Mouse (Mus musculus) midbrain, embryonic 10.5 days (tissue): ENCODE data around the gene Gm4871. TPM values are rescaled to one million over a fixed set of nuclear protein-coding genes. Genes with fewer than 3 reads are reported as not detected.
"Not testable (repeated sequence)": the region's sequence is repeated elsewhere in the genome, so short reads cannot be mapped to it uniquely, and the experiment has no call there.

Experiments
- DNase-seq: peaks from one replicate; pipeline ENCODE4 v3.0.0-alpha.2; 2017; ENCODE audit warnings: low spot score
- H3K27ac ChIP-seq: fragments of 300-500 bp; sonication (generic); replicated peaks from 2 replicates; pipeline ENCODE4 v1.5.1; 2016; ENCODE audit warnings: mild to moderate bottlenecking
- H3K27me3 ChIP-seq: fragments of 300-500 bp; sonication (generic); 2 replicates; pipeline ENCODE4 v1.6.1; 2016; ENCODE audit warnings: low read depth, mild to moderate bottlenecking; ENCODE audit not compliant: poor library complexity, severe bottlenecking
- H3K36me3 ChIP-seq: fragments of 300-500 bp; sonication (generic); 2 replicates; pipeline ENCODE4 v1.6.1; 2016; ENCODE audit warnings: mild to moderate bottlenecking, moderate library complexity
- H3K4me1 ChIP-seq: fragments of 300-500 bp; sonication (generic); 2 replicates; pipeline ENCODE4 v1.6.1; 2016
- H3K4me3 ChIP-seq: fragments of 300-500 bp; sonication (generic); 2 replicates; pipeline ENCODE4 v1.5.1; 2016; ENCODE audit warnings: mild to moderate bottlenecking, moderate library complexity
- H3K9me3 ChIP-seq: fragments of 300-500 bp; sonication (generic); replicated peaks from 2 replicates; pipeline ENCODE4 v1.6.1; 2016; ENCODE audit warnings: mild to moderate bottlenecking
- WGBS: fragments of 180-500 bp; shearing (Covaris S2); methylation state at CpG from one replicate; pipeline ENCODE4 v1.1.7; 2016; 5-methylcytosine and 5-hydroxymethylcytosine counted together
- polyA plus RNA-seq: library from polyadenylated mRNA; unstranded; fragments of >200 nt; fragmentation: Nextera tagmentation; extraction: Ambion mirVana; gene quantifications from 2 replicates; pipeline ENCODE4 v1.2.1, GENCODE M21; 2016

Gm4871 gene
- polyA plus RNA-seq, 1 experiment from 2014 or later, result not detected

DNA sequence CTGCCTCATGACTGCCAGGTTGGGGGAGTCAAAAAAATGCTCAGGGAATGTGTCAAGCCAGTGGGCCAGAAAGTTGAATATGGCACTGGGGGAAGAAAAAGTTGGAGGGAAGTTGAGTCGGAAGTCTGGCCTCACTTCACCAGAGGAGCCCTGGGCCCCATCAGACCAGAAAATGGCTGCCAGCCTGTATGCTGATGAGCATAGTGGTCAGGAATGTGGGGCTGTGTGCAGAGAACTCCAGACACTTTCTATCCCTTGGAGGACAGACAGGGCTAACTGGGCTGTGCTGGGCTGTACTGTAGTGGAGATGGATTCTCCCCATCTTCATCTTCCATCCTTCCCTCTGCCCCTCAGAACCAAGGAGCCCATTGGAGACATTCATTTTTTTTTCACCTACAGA, 2.1 kb downstream of the Gm4871 start:
- H3K36me3 ChIP-seq, DNase-seq, H3K4me1 ChIP-seq, H3K9me3 ChIP-seq, H3K4me3 ChIP-seq, H3K27ac ChIP-seq, H3K27me3 ChIP-seq: not testable (repeated sequence)
- WGBS, result 95% methylated on average over 1 of the region's 1 CpGs

GRCm38 (mm10) chr5:145020712-145021111, 11.8 kb downstream of the Gm4871 start:
- 82% methylated on average over 1 of the region's 1 CpGs for WGBS
- not testable (repeated sequence) for DNase-seq, H3K27me3 ChIP-seq, H3K4me3 ChIP-seq, H3K4me1 ChIP-seq, H3K36me3 ChIP-seq, H3K9me3 ChIP-seq, H3K27ac ChIP-seq

DNA sequence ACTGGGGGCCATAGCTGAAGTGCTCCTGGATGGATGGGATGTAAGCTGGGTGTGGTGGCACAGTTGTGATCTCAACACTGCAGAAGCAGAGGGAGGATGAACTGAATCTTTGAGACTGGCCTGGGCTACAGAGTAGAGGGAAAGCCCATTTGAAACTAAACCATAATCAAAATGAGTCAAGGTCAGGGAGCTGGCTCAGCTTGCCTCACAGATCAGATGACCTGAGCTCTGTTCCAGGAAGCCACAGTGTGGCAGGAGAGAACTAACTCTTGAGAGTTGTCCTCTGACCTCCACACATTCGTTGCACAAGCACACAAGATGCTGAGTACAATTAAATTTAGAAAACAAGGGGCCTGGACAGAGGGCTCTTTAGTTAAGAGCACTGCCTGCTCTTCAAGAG, 12.3 kb downstream of the Gm4871 start:
- 38% methylated on average over 1 of the region's 1 CpGs for WGBS
- H3K4me3 ChIP-seq, DNase-seq, H3K9me3 ChIP-seq, H3K27me3 ChIP-seq, H3K27ac ChIP-seq, H3K4me1 ChIP-seq, H3K36me3 ChIP-seq: not testable (repeated sequence)

DNA sequence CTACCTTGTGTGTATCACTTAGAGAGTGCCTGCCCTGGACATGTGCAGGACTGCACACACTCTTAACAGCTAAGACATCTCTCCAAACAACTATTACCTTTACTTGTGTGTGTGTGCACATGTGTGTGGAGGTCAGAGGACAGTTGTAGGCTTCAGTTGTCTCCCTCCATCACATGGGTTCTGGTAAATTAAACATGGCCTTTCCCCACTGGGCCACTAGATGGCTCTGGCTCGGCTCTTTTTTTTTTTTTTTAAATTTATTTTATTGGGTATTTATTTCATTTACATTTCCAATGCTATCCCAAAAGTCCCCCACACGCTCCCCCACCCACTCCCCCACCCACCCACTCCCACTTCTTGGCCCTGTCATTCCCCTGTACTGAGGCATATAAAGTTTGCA, 15.8 kb downstream of the Gm4871 start:
- 35% methylated on average over 2 of the region's 2 CpGs for WGBS
- not testable (repeated sequence) for H3K4me1 ChIP-seq, H3K4me3 ChIP-seq, H3K27ac ChIP-seq, H3K27me3 ChIP-seq, H3K36me3 ChIP-seq, H3K9me3 ChIP-seq, DNase-seq

GRCm38 (mm10) chr5:145014278-145014677, 18.3 kb downstream of the Gm4871 start:
- no peak for DNase-seq
- Histone ChIP-seq H3K4me3 (no peak overlapping the region), H3K27ac (no peak overlapping the region), H3K4me1 (no peaks in the 10 kb centered on the region), H3K9me3 (no peaks in the 10 kb centered on the region), H3K27me3 (no peaks in the 10 kb centered on the region), H3K36me3 (no peaks in the 10 kb centered on the region)
- 86% methylated on average over 1 of the region's 1 CpGs for WGBS

- H3K4me1 ChIP-seq, result no peaks in the 10 kb centered on the region
- WGBS, result 89% methylated on average over 15 of the region's 15 CpGs
- no peak overlapping the region for H3K27ac ChIP-seq
- no peaks in the 10 kb centered on the region for H3K9me3 ChIP-seq
- no peaks in the 10 kb centered on the region for H3K27me3 ChIP-seq
- no peak for DNase-seq
- H3K4me3 ChIP-seq, result no peak overlapping the region
- H3K36me3 ChIP-seq, result no peaks in the 10 kb centered on the region
These were observed 23.5 kb downstream of the Gm4871 start for GRCm38 (mm10) chr5:145008878-145009659.

GRCm38 (mm10) chr5:145005596-145005995, 27.0 kb downstream of the Gm4871 start:
- 90% methylated on average over 6 of the region's 6 CpGs for WGBS
- Histone ChIP-seq H3K4me1 (no peaks in the 10 kb centered on the region), H3K27me3 (no peaks in the 10 kb centered on the region), H3K4me3 (no peak overlapping the region), H3K9me3 (no peaks in the 10 kb centered on the region), H3K27ac (no peak overlapping the region), H3K36me3 (no peaks in the 10 kb centered on the region)
- no peak for DNase-seq

GRCm38 (mm10) chr5:145004495-145004894, 28.1 kb downstream of the Gm4871 start:
- H3K4me1 ChIP-seq, result no peaks in the 10 kb centered on the region
- 87% methylated on average over 9 of the region's 9 CpGs for WGBS
- H3K9me3 ChIP-seq, result no peaks in the 10 kb centered on the region
- H3K27ac ChIP-seq, result no peak overlapping the region
- no peaks in the 10 kb centered on the region for H3K27me3 ChIP-seq
- DNase-seq, result no peak
- H3K4me3 ChIP-seq, result no peak overlapping the region
- H3K36me3 ChIP-seq, result no peaks in the 10 kb centered on the region

- 78% methylated on average over 3 of the region's 3 CpGs for WGBS
- Histone ChIP-seq H3K9me3 (no peaks in the 10 kb centered on the region), H3K27ac (no peak overlapping the region), H3K4me1 (no peaks in the 10 kb centered on the region), H3K27me3 (no peaks in the 10 kb centered on the region), H3K4me3 (no peak overlapping the region), H3K36me3 (no peaks in the 10 kb centered on the region)
- DNase-seq, result no peak
These were observed 29.2 kb downstream of the Gm4871 start for GRCm38 (mm10) chr5:145003362-145003761.

- no peaks in the 10 kb centered on the region for H3K4me1 ChIP-seq
- no peaks in the 10 kb centered on the region for H3K9me3 ChIP-seq
- H3K27ac ChIP-seq, result no peak overlapping the region
- H3K4me3 ChIP-seq, result no peak overlapping the region
- no peaks in the 10 kb centered on the region for H3K27me3 ChIP-seq
- DNase-seq, result no peak
- WGBS, result 46% methylated on average over 2 of the region's 2 CpGs
- H3K36me3 ChIP-seq, result no peaks in the 10 kb centered on the region
These were observed 34.1 kb downstream of the Gm4871 start for GRCm38 (mm10) chr5:144998491-144998890.

DNA sequence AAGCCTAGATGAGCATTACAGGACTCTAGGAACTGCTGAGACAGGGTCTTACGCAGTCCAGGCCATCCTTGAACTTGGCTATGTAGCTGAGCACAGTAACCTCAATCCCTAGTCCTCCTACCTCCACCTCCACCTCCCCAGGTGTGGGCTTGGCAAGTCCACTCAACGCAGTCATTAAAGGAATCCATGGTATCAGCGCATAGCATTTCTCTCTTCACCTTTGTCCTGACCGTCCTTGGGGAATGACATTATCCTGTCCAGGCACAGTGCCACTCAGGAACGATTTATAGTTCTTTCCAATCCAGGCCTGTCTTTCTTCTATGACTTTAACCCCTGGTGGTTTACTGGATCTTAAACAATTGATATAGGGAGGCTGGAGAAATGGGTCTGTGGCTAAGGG, 42.1 kb downstream of the Gm4871 start:
- Histone ChIP-seq H3K4me1 (0 out of 2 replicates have a peak, but pooled peaks cover 3% of the 10 kb centered on the region), H3K27ac (no peak overlapping the region), H3K9me3 (no peaks in the 10 kb centered on the region), H3K4me3 (no peak overlapping the region), H3K27me3 (no peaks in the 10 kb centered on the region), H3K36me3 (no peaks in the 10 kb centered on the region)
- 86% methylated on average over 5 of the region's 5 CpGs for WGBS
- DNase-seq, result no peak

GRCm38 (mm10) chr5:144990051-144990450, 42.5 kb downstream of the Gm4871 start:
- Histone ChIP-seq H3K4me1 (0 out of 2 replicates have a peak, but pooled peaks cover 3% of the 10 kb centered on the region), H3K36me3 (no peaks in the 10 kb centered on the region), H3K9me3 (peaks cover under 1% of the 10 kb centered on the region; the same call in 1 of the 2 replicates), H3K27me3 (no peaks in the 10 kb centered on the region), H3K27ac (no peak overlapping the region), H3K4me3 (no peak overlapping the region)
- 56% methylated on average over 2 of the region's 2 CpGs for WGBS
- no peak for DNase-seq

DNA sequence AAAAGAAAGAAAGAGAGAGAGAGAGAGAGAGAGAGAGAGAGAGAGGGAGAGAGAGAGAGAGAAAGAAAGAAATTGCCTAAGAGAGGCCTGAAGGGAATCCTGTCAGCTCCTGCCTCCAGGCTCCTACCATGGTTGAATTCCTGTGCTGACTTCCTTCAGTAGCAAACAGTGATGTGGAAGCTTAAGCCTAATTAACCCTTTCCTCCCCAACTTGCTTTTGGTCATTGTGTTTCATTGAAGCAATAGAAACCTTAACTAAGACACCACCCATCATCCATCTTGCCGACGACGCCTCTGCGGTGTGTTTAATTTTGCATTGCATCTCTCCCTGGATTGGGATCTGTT, 43.5 kb downstream of the Gm4871 start:
- 89% methylated on average over 4 of the region's 4 CpGs for WGBS

More for the DNA sequence above, 43.5 kb downstream of the Gm4871 start:
- peaks cover 9% of the 10 kb centered on the region; the same call in 1 of the 2 replicates for H3K9me3 ChIP-seq
- 0 out of 2 replicates have a peak, but pooled peaks cover 3% of the 10 kb centered on the region for H3K4me1 ChIP-seq
- DNase-seq, result no peak
- no peak overlapping the region for H3K4me3 ChIP-seq
- H3K36me3 ChIP-seq, result no peaks in the 10 kb centered on the region
- no peaks in the 10 kb centered on the region for H3K27me3 ChIP-seq
- no peak overlapping the region for H3K27ac ChIP-seq
